Mouse (Mus musculus) embryonic fibroblast, embryonic 13.5 days (primary cell): ENCODE measurements around the gene Dlx3.

Source experiments
- CTCF ChIP-seq: IDR thresholded peaks from 2 replicates; pipeline ENCODE4 v1.5.1; 2011; ENCODE audit warnings: mild to moderate bottlenecking, control low read depth, low read length, moderate library complexity, borderline replicate concordance; ENCODE audit not compliant: insufficient read depth
- POLR2A ChIP-seq: IDR thresholded peaks from 2 replicates; pipeline ENCODE4 v1.6.1; 2011; ENCODE audit warnings: low read depth, mild to moderate bottlenecking, control low read depth, low read length, moderate library complexity

DNA sequence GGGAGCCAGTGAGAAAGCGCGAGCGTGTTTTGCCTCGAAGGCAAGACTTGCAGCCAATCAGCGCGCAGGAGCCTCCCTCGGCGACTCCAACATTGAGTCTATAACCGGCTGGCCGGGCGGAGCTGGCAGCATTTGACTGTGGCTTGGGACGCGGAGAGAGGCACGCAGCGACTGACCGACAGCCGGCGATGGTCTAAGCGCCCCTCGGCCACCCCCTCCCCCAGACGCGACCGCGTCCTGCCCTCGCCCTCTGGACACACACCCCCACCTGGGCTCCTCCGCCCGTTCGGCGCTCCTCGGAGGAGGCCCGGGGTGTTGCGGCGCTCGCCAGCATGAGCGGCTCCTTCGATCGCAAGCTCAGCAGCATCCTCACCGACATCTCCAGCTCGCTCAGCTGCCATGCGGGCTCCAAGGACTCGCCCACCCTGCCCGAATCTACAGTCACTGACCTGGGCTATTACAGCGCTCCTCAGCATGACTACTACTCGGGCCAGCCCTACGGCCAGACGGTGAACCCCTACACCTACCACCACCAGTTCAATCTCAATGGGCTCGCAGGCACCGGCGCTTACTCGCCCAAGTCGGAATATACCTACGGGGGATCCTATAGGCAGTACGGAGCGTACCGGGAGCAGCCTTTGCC, at the start of gene Dlx3:
- no peak for TF ChIP-seq CTCF
- no peak for TF ChIP-seq POLR2A
